Mouse (Mus musculus) small intestine, adult 2 months (tissue): ENCODE data around the gene Izumo1r.

Source experiments
- CTCF ChIP-seq: fragments of 200-500 bp; IDR thresholded peaks from 2 replicates; pipeline ENCODE4 v1.5.1; 2012; ENCODE audit warnings: low read depth, mild to moderate bottlenecking, control low read depth, inconsistent platforms, low read length, moderate library complexity, mixed read lengths; ENCODE audit not compliant: insufficient replicate concordance, insufficient read length; ENCODE audit errors: extremely low read depth
- POLR2A ChIP-seq: fragments of 200-500 bp; IDR thresholded peaks from 2 replicates; pipeline ENCODE4 v1.6.1; 2012; ENCODE audit warnings: low read depth, mild to moderate bottlenecking, control low read depth, inconsistent platforms, low read length, moderate library complexity

- no peak for TF ChIP-seq POLR2A
- TF ChIP-seq CTCF: no peak
These were observed at the start of gene Izumo1r for GRCm38 (mm10) chr9:14903581-14904378.
